Mouse (Mus musculus) heart, postnatal 10 days (tissue): Measurements from ENCODE around the gene Gm3880. TPM values are rescaled to one million over a fixed set of nuclear protein-coding genes. Genes with fewer than 3 reads are reported as not detected.
"Not testable (repeated sequence)": the region's sequence is repeated elsewhere in the genome, so short reads cannot be mapped to it uniquely, and the experiment has no call there.

ENCODE experiments used
- DNase-seq, 2 experiments: peaks; one replicate each; pipeline ENCODE4 v3.0.0; 2021
- intact Hi-C: fragments of 180-260 bp; cut with DNase I; formaldehyde crosslinking; loops from one replicate; pipeline ENCODE4 v1.15.1; 2025
- total RNA-seq, 2 experiments: library from RNA; stranded (reverse); gene quantifications; 2 replicates each; pipeline ENCODE4 v1.2.3; 2021

The Gm3880 gene
- total RNA-seq, result not detected

- not testable (repeated sequence) for DNase-seq
- intact Hi-C loops, result loop anchor here (1.0 to 5.0 kb wide), 3 partner anchors 19 to 755 kb away; partner anchors contain the start of gene 1700018G05Rik
These were observed at the start of gene Gm3880 for GRCm38 (mm10) chrX:102686872-102687271. Gm3880 (minus strand) TSS chrX:102686972.

- intact Hi-C loops, DNase-seq: not testable (repeated sequence)
These were observed 37.5 kb upstream of the Gm3880 start for GRCm38 (mm10) chrX:102724226-102724625.

- intact Hi-C loops, DNase-seq: not testable (repeated sequence)
These were observed 20.8 kb upstream of the Gm3880 start, which contains the start of the genes Gm9112 and Dmrtc1b for GRCm38 (mm10) chrX:102707535-102707934. Gm9112 (minus strand) TSS chrX:102707635. Dmrtc1b (plus strand) TSS chrX:102707865.

DNA sequence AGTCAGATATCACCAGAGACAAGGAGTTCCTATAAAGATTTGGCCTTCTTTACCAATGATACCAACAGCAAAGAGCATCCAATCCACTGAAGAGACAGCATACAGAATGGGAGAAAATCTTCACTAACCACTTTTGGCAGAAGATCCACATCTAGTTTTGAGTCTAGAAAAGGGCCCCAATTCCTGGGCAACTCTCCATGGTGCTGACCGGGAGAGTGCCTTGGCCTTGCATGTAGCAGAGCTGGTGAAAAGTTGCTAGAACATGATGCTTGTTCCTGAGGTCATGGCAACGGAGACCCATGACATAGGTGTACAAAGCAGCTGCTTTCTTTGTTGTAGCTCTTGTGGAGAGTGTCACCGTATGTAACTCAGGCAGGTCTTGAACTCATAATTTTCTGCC is 13.9 kb upstream of the Gm3880 start:
- peak; percentile 8 to 18 for DNase-seq
- intact Hi-C loops, result not testable (repeated sequence)

- peak; percentile 37 for DNase-seq
- intact Hi-C loops, result loop anchor here (5.0 kb wide), 1 partner anchor 753 kb away; no protein-coding TSS in a partner anchor
These were observed 2.5 kb upstream of the Gm3880 start for GRCm38 (mm10) chrX:102689252-102689651.

DNA sequence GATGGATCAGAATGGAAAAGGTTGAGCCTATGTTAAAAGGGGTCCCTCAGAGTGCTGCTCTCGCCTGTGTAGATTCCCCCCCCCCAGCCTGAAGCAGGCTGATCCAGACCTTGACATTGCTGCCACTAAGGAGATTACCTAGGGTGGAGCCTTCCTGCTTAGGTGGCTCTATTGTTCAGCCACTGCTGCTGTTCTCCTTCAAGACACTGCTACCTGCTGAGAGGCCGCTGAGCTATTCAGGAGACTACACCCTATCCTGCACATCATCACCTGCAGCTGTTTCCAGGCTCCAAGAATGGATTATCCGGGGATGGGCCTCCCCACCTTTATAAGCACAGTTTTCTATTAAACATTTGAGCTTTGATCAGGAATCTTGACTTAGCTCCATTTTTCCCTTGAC is 2.1 kb downstream of the Gm3880 start:
- intact Hi-C loops, result loop anchor here (5.0 kb wide), 1 partner anchor 758 kb away; no protein-coding TSS in a partner anchor
- DNase-seq, result not testable (repeated sequence)

DNA sequence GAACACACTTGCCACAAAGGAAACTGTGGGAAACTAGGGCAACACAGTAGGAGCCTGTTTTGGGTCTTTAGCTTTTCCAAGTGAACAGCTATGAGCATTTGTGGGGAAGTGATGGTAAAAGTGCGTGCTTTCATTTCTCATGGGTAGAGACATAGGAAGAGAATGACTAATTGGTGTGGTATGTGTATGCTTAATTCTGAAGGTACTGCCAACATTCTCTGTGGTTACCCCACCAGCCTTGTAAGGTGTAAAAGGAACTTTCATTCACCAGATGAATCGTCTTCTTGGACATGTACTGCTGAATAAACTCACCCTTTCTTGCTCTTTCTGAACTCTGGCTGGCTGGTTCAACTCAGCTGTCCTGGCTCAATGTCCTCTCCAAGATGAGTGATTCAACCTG is 20.1 kb downstream of the Gm3880 start:
- DNase-seq, result no peak
- intact Hi-C loops, result no loop called here

DNA sequence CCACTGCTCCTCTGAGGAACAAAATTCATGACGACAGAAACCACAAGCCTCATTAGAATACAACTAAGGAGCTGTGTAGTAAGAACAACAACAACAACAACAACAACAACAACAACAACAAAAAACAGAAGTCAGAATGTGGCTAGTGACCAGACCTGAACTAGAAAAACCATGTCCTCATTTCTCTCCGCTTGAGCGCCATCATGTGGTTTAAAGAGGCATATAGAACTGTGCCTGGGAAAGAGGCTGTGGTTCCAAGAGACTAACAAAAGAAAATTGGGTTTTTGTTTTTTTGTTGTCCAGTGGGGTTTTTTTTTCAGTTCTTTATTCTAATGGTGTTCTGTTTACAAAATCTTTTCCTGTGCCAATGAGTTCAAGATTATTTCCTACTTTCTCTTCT is 26.1 kb downstream of the Gm3880 start:
- intact Hi-C loops, result no loop called here
- DNase-seq, result peak; percentile 20 to 42

- no peak for DNase-seq
- intact Hi-C loops, result loop anchor here (10.0 kb wide), 1 partner anchor 141 kb away; the partner anchor contains the start of gene Hdac8
These were observed 41.1 kb downstream of the Gm3880 start for GRCm38 (mm10) chrX:102645691-102646090.

GRCm38 (mm10) chrX:102645146-102645545 is 41.6 kb downstream of the Gm3880 start:
- DNase-seq, result no peak
- intact Hi-C loops, result loop anchor here (10.0 kb wide), 1 partner anchor 140 kb away; the partner anchor contains the start of gene Hdac8

GRCm38 (mm10) chrX:102644573-102644951 is 42.2 kb downstream of the Gm3880 start:
- intact Hi-C loops, result loop anchor here (10.0 kb wide), 1 partner anchor 140 kb away; the partner anchor contains the start of gene Hdac8
- no peak for DNase-seq

DNA sequence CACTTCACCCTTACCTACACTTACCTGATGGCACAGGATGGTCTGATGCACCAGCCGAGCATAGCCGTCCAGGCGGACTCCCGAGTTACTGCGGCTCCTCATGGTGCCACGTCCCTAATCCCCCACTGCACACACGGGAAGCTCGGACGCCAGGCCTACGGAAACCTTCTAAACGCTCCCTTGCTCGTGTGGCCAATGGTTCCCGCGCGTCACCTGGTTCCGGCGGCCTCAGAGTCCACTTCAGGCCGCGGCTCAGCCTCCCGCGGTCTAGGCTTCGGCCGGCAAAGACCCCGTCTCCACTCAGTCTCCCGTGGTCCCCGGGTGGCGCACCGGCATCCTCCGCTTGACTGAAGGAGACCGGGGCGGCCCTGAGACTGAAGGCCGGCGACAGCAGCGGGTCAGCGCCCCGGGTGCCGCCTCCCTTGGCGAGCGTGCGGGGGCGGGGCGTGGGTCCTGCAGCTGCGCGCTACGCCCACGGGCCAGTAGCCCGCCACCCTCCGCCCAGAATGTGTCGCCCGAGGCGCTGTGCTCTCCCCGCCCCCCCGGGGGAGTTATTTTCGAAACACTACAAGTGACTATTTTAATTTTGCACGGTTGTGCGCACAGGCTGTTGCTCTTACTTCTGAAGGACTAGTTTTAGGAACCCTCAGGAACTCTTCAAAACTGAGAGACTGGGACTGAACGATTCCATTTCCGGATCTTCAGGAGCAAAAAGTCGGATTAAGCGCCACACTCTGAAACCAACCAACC is 42.8 kb downstream of the Gm3880 start, which contains the start of gene Phka1:
Gene Phka1, minus strand, starts transcription at position 424 of the 750 bp plus-strand sequence.
- intact Hi-C loops, result loop anchor here (10.0 kb wide), 1 partner anchor 139 kb away; the partner anchor contains the start of gene Hdac8

More for the DNA sequence above, 42.8 kb downstream of the Gm3880 start, which contains the start of gene Phka1:
- DNase-seq, result peak; percentile 88 to 89

Other genes with a start within 250 kb of the Gm3880 start
- gene Hdac8, start 181.6 kb downstream of the Gm3880 start, total RNA-seq, result 1 to 10 TPM; 5.2 TPM
- gene Phka1, start 42.7 kb downstream of the Gm3880 start, total RNA-seq, result 10 to 100 TPM; 24.0 to 32.7 TPM
- gene Gm9112, start 20.7 kb upstream of the Gm3880 start, total RNA-seq, result not detected
- not detected for gene Dmrtc1b, start 20.9 kb upstream of the Gm3880 start, total RNA-seq
- gene Dmrtc1c1, start 116.0 kb upstream of the Gm3880 start, total RNA-seq, result not detected
- not detected for gene Dmrtc1c2, start 167.6 kb upstream of the Gm3880 start, total RNA-seq
- not detected for gene 1700031F05Rik, start 181.0 kb upstream of the Gm3880 start, total RNA-seq
- under 1 TPM in 1 of 2 experiments, not detected in 1; 0.34 TPM for gene Dmrtc1a, start 221.7 kb upstream of the Gm3880 start, total RNA-seq
- gene 1700011M02Rik, start 221.9 kb upstream of the Gm3880 start, total RNA-seq, result not detected
- not detected for gene 1700018G05Rik, start 241.4 kb upstream of the Gm3880 start, total RNA-seq